In genomic region chr13:111229541-111229940, GRCm38 (mm10) we compare ENCODE assay signal across 38 mouse cellular contexts. TPM values are rescaled to one million over a fixed set of nuclear protein-coding genes. Genes with fewer than 3 reads are reported as not detected.
"Had no signal": no experiment of that assay in that cellular context is flagged by ENCODE, and none has a peak within 500 bp of the region (broad histone marks: within the 10 kb centered on the region; RNA-seq: fewer than 3 reads in every experiment).

No protein-coding gene starts in this region.

- ATAC-seq: hindbrain, embryonic 16.5 days; inflammation-experienced regulatory T-cells, adult 6 months; intestine, embryonic 15.5 days; intestine, postnatal 0 days; liver, embryonic 12.5 days had no signal

- H3K4me2 ChIP-seq: heart, embryonic 12.5 days; hindbrain, embryonic 12.5 days; hindbrain, embryonic 14.5 days; intestine, embryonic 15.5 days; limb, embryonic 12.5 days; liver, embryonic 12.5 days had no signal

- H3K27me3 ChIP-seq: heart, embryonic 12.5 days; hindbrain, embryonic 12.5 days; intestine, embryonic 15.5 days; limb, embryonic 12.5 days had no signal

- H3K9ac ChIP-seq: heart, embryonic 12.5 days; hindbrain, embryonic 12.5 days; hindbrain, embryonic 14.5 days; intestine, embryonic 15.5 days; limb, embryonic 12.5 days; liver, embryonic 12.5 days; liver, embryonic 14.5 days had no signal

- H3K36me3 ChIP-seq: heart, embryonic 10.5 days; heart, embryonic 12.5 days; hindbrain, embryonic 10.5 days; hindbrain, embryonic 12.5 days; intestine, embryonic 15.5 days; limb, embryonic 12.5 days; liver, embryonic 12.5 days had no signal

- H3K9me3 ChIP-seq: heart, embryonic 10.5 days; heart, embryonic 12.5 days; hindbrain, embryonic 10.5 days; hindbrain, embryonic 12.5 days; intestine, embryonic 15.5 days; limb, embryonic 12.5 days; liver, embryonic 12.5 days had no signal

- DNase-seq: gastrocnemius, adult 2 months; gastrocnemius, postnatal 10 days; gastrocnemius, postnatal 25 days; heart, adult 18-20 months; heart, postnatal 10 days; heart, postnatal 4 days; kidney, adult 18-20 months; kidney, adult 8-10 months; kidney, postnatal 10 days; kidney, postnatal 25 days; kidney, postnatal 4 days; left cerebral cortex, postnatal 4 days had no signal

- H3K27ac ChIP-seq: gastrocnemius, adult 2 months; heart, embryonic 10.5 days; hindbrain, embryonic 10.5 days; hindbrain, embryonic 12.5 days; hindbrain, embryonic 14.5 days; intestine, embryonic 15.5 days; liver, embryonic 12.5 days; liver, embryonic 14.5 days had no signal

- H3K4me3 ChIP-seq: gastrocnemius, adult 2 months; heart, embryonic 10.5 days; heart, embryonic 12.5 days; hindbrain, embryonic 10.5 days; hindbrain, embryonic 12.5 days; intestine, embryonic 15.5 days; layer of hippocampus, adult 2 months; limb, embryonic 12.5 days; liver, embryonic 12.5 days had no signal

- H3K4me1 ChIP-seq: intestine, embryonic 15.5 days had no signal

RNA-seq across cellular contexts. Expression of gene Actbl2, which starts 25.3 kb away (rescaled TPM):
- total RNA-seq: gastrocnemius, adult 2 months; gastrocnemius, postnatal 10 days; gastrocnemius, postnatal 25 days; gastrocnemius, postnatal 4 days; granulocyte monocyte progenitor cell, adult 5-6 weeks; heart, adult 18-20 months; heart, adult 8-10 months; heart, postnatal 10 days; heart, postnatal 25 days; heart, postnatal 4 days; layer of hippocampus, adult 2 months; layer of hippocampus, postnatal 10 days; layer of hippocampus, postnatal 25 days; left cerebral cortex, postnatal 10 days; left cerebral cortex, postnatal 25 days; left cerebral cortex, postnatal 4 days; liver, adult 2 months had no signal
- polyA plus RNA-seq: heart, embryonic 10.5 days; heart, embryonic 12.5 days; heart, embryonic 14.5 days; heart, embryonic 16.5 days; hindbrain, embryonic 10.5 days; hindbrain, embryonic 12.5 days; hindbrain, embryonic 16.5 days; intestine, embryonic 15.5 days; intestine, postnatal 0 days; kidney, embryonic 14.5 days; kidney, embryonic 16.5 days; limb, embryonic 12.5 days; liver, adult 2 months; liver, embryonic 12.5 days; liver, embryonic 14.5 days had no signal
